Mouse (Mus musculus) olfactory bulb, adult 2 months (tissue): ENCODE measurements around the gene Rcor1.

Experiments
- CTCF ChIP-seq: fragments of 200-500 bp; IDR thresholded peaks from 2 replicates; pipeline ENCODE4 v1.5.1; 2012; ENCODE audit warnings: low read depth, mild to moderate bottlenecking, low read length, moderate library complexity; ENCODE audit not compliant: insufficient read depth
- POLR2A ChIP-seq: fragments of 200-500 bp; IDR thresholded peaks from 2 replicates; pipeline ENCODE4 v1.6.1; 2012; ENCODE audit warnings: mild to moderate bottlenecking, low read depth, low read length, moderate library complexity; ENCODE audit not compliant: insufficient read depth

- TF ChIP-seq POLR2A: no peak
- TF ChIP-seq CTCF: no peak
These were observed 10.7 kb upstream of the Rcor1 start for GRCm38 (mm10) chr12:111028176-111029167.
